Mouse (Mus musculus) neutrophil, adult 59 days (primary cell): Measurements from ENCODE around the gene Ttc1. TPM values are rescaled to one million over a fixed set of nuclear protein-coding genes. Genes with fewer than 3 reads are reported as not detected.

Experiments used
- total RNA-seq, 2 experiments: library from RNA; stranded (reverse); gene quantifications; 1 replicate in 1 of 2; 2 replicates in 1 of 2; pipeline ENCODE4 v1.2.4; 2023

Gene Ttc1
- 10 to 100 TPM; 36.6 to 36.9 TPM for total RNA-seq

DNA sequence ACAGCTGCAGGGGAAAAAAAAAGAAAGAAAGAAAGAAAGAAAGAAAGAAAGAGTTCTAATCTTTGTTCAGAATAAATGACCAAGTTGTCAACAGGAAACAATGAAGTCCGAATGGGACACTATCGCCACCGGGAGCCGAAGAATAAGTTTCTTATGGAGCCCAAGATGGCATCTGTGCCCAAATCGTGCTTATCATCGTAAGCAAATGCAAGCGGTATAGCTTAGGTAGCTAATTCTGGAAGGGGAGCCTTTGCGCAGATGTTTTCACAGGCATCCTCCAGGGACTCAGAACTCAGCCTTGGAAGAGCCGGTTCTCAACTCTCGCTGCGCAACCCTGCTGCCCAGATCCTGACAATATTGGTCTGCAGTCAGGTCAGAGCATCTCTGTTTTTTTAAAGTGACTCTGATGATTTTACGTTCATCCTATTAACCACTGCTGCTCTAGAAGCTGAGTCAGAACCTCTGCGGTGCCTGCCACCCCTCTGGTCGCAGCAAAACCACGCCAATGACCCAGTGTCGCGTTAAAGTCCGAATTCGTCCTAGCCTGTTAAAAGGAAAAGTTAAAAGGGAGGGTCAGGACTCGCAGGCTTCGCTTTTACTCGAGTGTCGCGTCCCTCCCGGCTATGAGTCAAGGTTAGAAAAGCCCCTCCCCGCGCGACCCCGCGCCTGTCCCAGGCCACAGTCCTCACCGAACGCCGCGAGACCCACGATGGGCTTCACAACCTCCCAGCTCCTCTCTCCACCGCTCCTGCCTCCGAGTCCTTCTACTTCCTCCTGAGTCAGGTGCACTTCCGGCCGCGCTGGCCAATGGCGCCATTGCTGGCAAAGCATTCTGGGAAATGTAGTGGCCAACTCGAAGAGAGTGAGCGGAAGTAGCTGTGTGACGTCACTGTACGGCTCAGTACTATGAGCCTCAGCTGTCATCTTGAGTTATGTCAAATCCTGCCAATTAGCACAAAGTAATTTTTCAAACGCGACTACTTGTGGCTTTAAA lies at the start of gene Ttc1:
Ttc1 (minus strand) TSS at position 776 of the 994 bp plus-strand sequence.

GRCm38 (mm10) chr11:43681472-43682414 lies 66.1 kb downstream of the Ttc1 start, which contains the start of gene Pwwp2a:
Gene Pwwp2a (plus strand): TSS chr11:43681998.

Other genes starting within 250 kb of the Ttc1 start
- not detected for gene Ccnjl, start 219.2 kb downstream of the Ttc1 start, total RNA-seq
- gene 4933415A04Rik, start 161.0 kb downstream of the Ttc1 start, total RNA-seq: not detected
- not detected for gene Fabp6, start 146.5 kb downstream of the Ttc1 start, total RNA-seq
- 10 to 100 TPM; 26.1 to 26.8 TPM for gene Pwwp2a, start 66.0 kb downstream of the Ttc1 start, total RNA-seq
- gene Adra1b, start 153.2 kb upstream of the Ttc1 start, total RNA-seq: not detected